Mouse (Mus musculus) limb, embryonic 15.5 days (tissue): Measurements from ENCODE around the gene Man2a1. TPM values are rescaled to one million over a fixed set of nuclear protein-coding genes. Genes with fewer than 3 reads are reported as not detected.

Experiments
- ATAC-seq: fragments of 200-750 bp; cut with Nextera tagmentation; 2 replicates; pipeline ENCODE4 v1.8.0; 2017; ENCODE audit warnings: low read depth, moderate TSS enrichment; ENCODE audit not compliant: insufficient number of reproducible peaks, low FRiP score, low TSS enrichment
- H3K27ac ChIP-seq: fragments of 300-500 bp; sonication (generic); 2 replicates; pipeline ENCODE4 v1.5.1; 2015; ENCODE audit warnings: moderate library complexity, mild to moderate bottlenecking, inconsistent platforms
- H3K27me3 ChIP-seq: fragments of 300-500 bp; sonication (generic); 2 replicates; pipeline ENCODE4 v1.6.1; 2015; ENCODE audit warnings: inconsistent platforms
- H3K36me3 ChIP-seq: fragments of 300-500 bp; sonication (generic); 2 replicates; pipeline ENCODE4 v1.6.1; 2015; ENCODE audit warnings: inconsistent platforms
- H3K4me1 ChIP-seq: fragments of 300-500 bp; sonication (generic); 2 replicates; pipeline ENCODE4 v1.6.1; 2015; ENCODE audit warnings: inconsistent platforms
- H3K4me2 ChIP-seq: fragments of 300-500 bp; sonication (generic); 2 replicates; pipeline ENCODE4 v1.6.1; 2015; ENCODE audit warnings: mild to moderate bottlenecking, inconsistent platforms
- H3K4me3 ChIP-seq: fragments of 300-500 bp; sonication (generic); 2 replicates; pipeline ENCODE4 v1.5.1; 2015; ENCODE audit warnings: mild to moderate bottlenecking, inconsistent platforms
- H3K9ac ChIP-seq: fragments of 300-500 bp; sonication (generic); 2 replicates; pipeline ENCODE4 v1.6.1; 2015; ENCODE audit warnings: inconsistent platforms
- H3K9me3 ChIP-seq: fragments of 300-500 bp; sonication (generic); 2 replicates; pipeline ENCODE4 v1.6.1; 2016; ENCODE audit warnings: inconsistent platforms
- WGBS: fragments of 180-500 bp; shearing (Covaris S2); methylation state at CpG from one replicate; pipeline ENCODE4 v1.1.7; 2015; 5-methylcytosine and 5-hydroxymethylcytosine counted together
- polyA plus RNA-seq: library from polyadenylated mRNA; unstranded; fragments of >200 nt; fragmentation: Nextera tagmentation; extraction: Ambion mirVana; gene quantifications from 2 replicates; pipeline ENCODE4 v1.2.1, GENCODE M21; 2015

Gene Man2a1
- polyA plus RNA-seq, 1 experiment from 2014 or later = 15.6 TPM

DNA sequence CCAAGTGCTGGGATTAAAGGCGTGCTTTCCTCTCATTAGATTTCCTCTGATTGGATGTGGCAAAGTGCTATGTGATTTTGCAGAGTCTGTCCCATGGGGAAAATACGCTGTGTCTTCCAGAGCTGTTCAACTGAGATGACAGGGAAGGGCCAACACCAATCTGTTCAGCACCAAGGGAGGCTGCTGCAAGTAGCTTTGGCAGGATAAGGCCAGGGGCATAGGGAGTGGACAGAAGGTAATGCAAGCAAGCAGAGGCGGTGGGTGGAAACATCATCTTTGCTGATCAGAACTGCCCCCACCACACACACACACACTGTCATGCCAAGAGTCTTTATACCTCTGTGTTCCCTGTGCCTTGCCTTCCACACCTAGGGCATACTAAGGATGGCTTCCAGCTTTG lies 124.7 kb downstream of the Man2a1 start:
- WGBS = 93% methylated on average over 3 of the region's 3 CpGs
- no peaks in the 10 kb centered on the region for H3K27me3 ChIP-seq
- peaks cover 29% of the 10 kb centered on the region for H3K36me3 ChIP-seq
- H3K4me2 ChIP-seq = no peak overlapping the region
- H3K4me1 ChIP-seq = no peaks in the 10 kb centered on the region
- no peak for ATAC-seq
- H3K4me3 ChIP-seq = no peak overlapping the region
- H3K27ac ChIP-seq = no peak overlapping the region
- no peak overlapping the region for H3K9ac ChIP-seq
- H3K9me3 ChIP-seq = no peaks in the 10 kb centered on the region

- no peak overlapping the region for H3K4me2 ChIP-seq
- no peak overlapping the region for H3K9ac ChIP-seq
- H3K27ac ChIP-seq = no peak overlapping the region
- H3K4me3 ChIP-seq = no peak overlapping the region
- WGBS = 92% methylated on average over 7 of the region's 7 CpGs
- peaks cover 29% of the 10 kb centered on the region for H3K36me3 ChIP-seq
- H3K4me1 ChIP-seq = no peaks in the 10 kb centered on the region
- no peaks in the 10 kb centered on the region for H3K27me3 ChIP-seq
- ATAC-seq = no peak
- no peaks in the 10 kb centered on the region for H3K9me3 ChIP-seq
These were observed 125.5 kb downstream of the Man2a1 start for GRCm38 (mm10) chr17:64726032-64726431.

- H3K27ac ChIP-seq = no peak overlapping the region
- peaks cover 40% of the 10 kb centered on the region for H3K36me3 ChIP-seq
- no peak overlapping the region for H3K9ac ChIP-seq
- H3K4me2 ChIP-seq = no peak overlapping the region
- no peak for ATAC-seq
- H3K9me3 ChIP-seq = no peaks in the 10 kb centered on the region
- 92% methylated on average over 4 of the region's 4 CpGs for WGBS
- no peak overlapping the region for H3K4me3 ChIP-seq
- no peaks in the 10 kb centered on the region for H3K4me1 ChIP-seq
- H3K27me3 ChIP-seq = no peaks in the 10 kb centered on the region
These were observed 135.0 kb downstream of the Man2a1 start for GRCm38 (mm10) chr17:64735492-64735891.

DNA sequence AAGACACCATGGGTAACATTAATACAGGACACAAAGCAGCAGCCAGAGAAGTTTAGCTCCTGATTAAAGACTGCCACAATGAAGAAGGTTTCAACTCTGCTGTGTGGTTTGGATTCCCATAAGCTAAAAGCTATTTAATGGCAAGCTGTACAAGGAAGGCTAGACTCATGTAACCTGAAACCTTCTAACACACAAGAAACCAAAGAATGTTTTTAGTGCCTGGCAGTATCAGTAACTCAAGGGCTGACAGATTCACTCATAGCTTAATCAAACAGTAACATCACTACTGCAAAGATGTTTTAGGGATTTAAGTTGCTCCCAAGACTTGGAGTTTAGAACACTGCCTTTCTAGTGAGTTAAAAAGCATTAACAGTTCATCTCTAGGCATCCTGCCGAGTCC lies 137.4 kb downstream of the Man2a1 start:
- Histone ChIP-seq H3K4me2 (no peak overlapping the region), H3K4me1 (peaks cover 5% of the 10 kb centered on the region; the same call in 1 of the 2 replicates), H3K27me3 (no peaks in the 10 kb centered on the region), H3K4me3 (no peak overlapping the region), H3K36me3 (peaks cover 52% of the 10 kb centered on the region), H3K9me3 (no peaks in the 10 kb centered on the region), H3K9ac (no peak overlapping the region), H3K27ac (no peak overlapping the region)
- ATAC-seq = no peak
- 76% methylated on average over 1 of the region's 1 CpGs for WGBS

GRCm38 (mm10) chr17:64739129-64739528 lies 138.6 kb downstream of the Man2a1 start:
- Histone ChIP-seq H3K9me3 (no peaks in the 10 kb centered on the region), H3K4me3 (no peak overlapping the region), H3K27me3 (no peaks in the 10 kb centered on the region), H3K36me3 (peaks cover 51% of the 10 kb centered on the region), H3K9ac (no peak overlapping the region), H3K4me1 (peaks cover 5% of the 10 kb centered on the region; the same call in 1 of the 2 replicates), H3K4me2 (no peak overlapping the region), H3K27ac (no peak overlapping the region)
- ATAC-seq = no peak
- WGBS = 89% methylated on average over 6 of the region's 6 CpGs

DNA sequence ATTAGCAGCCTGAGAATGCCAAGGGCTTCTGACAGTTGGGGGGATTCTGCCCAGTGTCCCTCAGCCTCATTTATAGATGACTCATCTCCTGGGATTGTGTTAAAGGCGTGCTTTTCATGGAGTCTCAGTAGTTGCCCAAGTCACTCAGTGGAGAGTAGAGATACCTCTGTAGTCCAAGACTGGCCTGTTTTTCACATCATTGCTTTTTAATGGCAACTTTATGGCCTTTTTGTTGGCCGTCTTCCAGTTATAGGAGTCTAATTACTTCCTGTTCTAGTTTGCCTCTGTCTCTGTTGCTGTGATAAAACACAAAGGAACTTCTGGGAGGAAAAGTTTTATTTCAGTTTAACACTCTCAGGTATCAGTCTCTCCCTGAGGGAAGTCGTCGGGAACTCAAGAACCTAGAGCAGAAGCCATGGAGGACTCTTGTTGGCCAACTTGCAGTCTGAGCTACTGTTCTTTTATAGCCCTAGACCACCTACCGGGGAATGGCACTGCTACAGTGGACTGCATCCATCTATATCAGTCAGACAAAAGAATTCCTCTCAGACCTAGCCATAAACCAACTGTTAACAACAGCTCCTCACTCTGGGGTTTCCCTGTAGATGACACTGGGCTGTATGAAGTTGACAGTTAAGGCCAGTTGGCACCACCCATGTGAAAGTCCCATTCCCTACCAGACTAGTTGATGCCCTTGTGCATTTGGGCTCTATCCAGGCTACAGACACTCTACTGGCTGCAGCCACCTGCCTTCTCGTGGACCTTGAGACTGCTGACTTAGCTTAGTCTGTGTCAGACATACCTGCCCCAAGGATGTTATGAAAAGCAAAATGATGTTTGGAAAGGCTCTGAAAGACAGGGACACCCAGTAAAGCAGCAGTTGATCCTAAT lies 142.4 kb downstream of the Man2a1 start:
- peaks cover 56% of the 10 kb centered on the region for H3K36me3 ChIP-seq

GRCm38 (mm10) chr17:64743606-64744300 lies 143.2 kb downstream of the Man2a1 start:
- Histone ChIP-seq H3K4me2 (no peak overlapping the region), H3K4me3 (no peak overlapping the region), H3K36me3 (peaks cover 48% of the 10 kb centered on the region), H3K9ac (no peak overlapping the region), H3K4me1 (peaks cover 5% of the 10 kb centered on the region; the same call in 1 of the 2 replicates), H3K27me3 (no peaks in the 10 kb centered on the region), H3K9me3 (no peaks in the 10 kb centered on the region), H3K27ac (no peak overlapping the region)
- 85% methylated on average over 13 of the region's 13 CpGs for WGBS
- ATAC-seq = no peak

More for the DNA sequence above, 142.4 kb downstream of the Man2a1 start:
- Histone ChIP-seq H3K4me2 (no peak overlapping the region), H3K27ac (no peak overlapping the region), H3K27me3 (no peaks in the 10 kb centered on the region), H3K4me1 (peaks cover 5% of the 10 kb centered on the region; the same call in 1 of the 2 replicates), H3K9ac (no peak overlapping the region), H3K9me3 (no peaks in the 10 kb centered on the region), H3K4me3 (no peak overlapping the region)
- ATAC-seq = no peak
- WGBS = 44% methylated on average over 6 of the region's 6 CpGs

GRCm38 (mm10) chr17:64746637-64747225 lies 146.2 kb downstream of the Man2a1 start:
- no peaks in the 10 kb centered on the region for H3K9me3 ChIP-seq
- no peak overlapping the region for H3K27ac ChIP-seq
- H3K4me1 ChIP-seq = peaks cover 5% of the 10 kb centered on the region; the same call in 1 of the 2 replicates
- no peaks in the 10 kb centered on the region for H3K27me3 ChIP-seq
- H3K4me3 ChIP-seq = no peak overlapping the region
- H3K36me3 ChIP-seq = peaks cover 39% of the 10 kb centered on the region
- no peak for ATAC-seq
- H3K4me2 ChIP-seq = no peak overlapping the region
- no peak overlapping the region for H3K9ac ChIP-seq
- 81% methylated on average over 8 of the region's 8 CpGs for WGBS

- no peak for ATAC-seq
- no peak overlapping the region for H3K9ac ChIP-seq
- no peaks in the 10 kb centered on the region for H3K27me3 ChIP-seq
- peak overlapping the region; percentile 8; the same call in 1 of the 2 replicates for H3K27ac ChIP-seq
- peaks cover 42% of the 10 kb centered on the region for H3K36me3 ChIP-seq
- H3K4me2 ChIP-seq = no peak overlapping the region
- H3K4me3 ChIP-seq = no peak overlapping the region
- 90% methylated on average over 5 of the region's 5 CpGs for WGBS
- peaks cover 4% of the 10 kb centered on the region; the same call in 1 of the 2 replicates for H3K4me1 ChIP-seq
- no peaks in the 10 kb centered on the region for H3K9me3 ChIP-seq
These were observed 146.9 kb downstream of the Man2a1 start for GRCm38 (mm10) chr17:64747461-64747860.

- no peaks in the 10 kb centered on the region for H3K27me3 ChIP-seq
- no peak overlapping the region for H3K4me2 ChIP-seq
- H3K4me3 ChIP-seq = no peak overlapping the region
- no peaks in the 10 kb centered on the region for H3K9me3 ChIP-seq
- WGBS = 72% methylated on average over 2 of the region's 2 CpGs
- H3K36me3 ChIP-seq = peaks cover 39% of the 10 kb centered on the region
- no peak for ATAC-seq
- no peaks in the 10 kb centered on the region for H3K4me1 ChIP-seq
- H3K27ac ChIP-seq = no peak overlapping the region
- H3K9ac ChIP-seq = no peak overlapping the region
These were observed 147.6 kb downstream of the Man2a1 start for GRCm38 (mm10) chr17:64748131-64748530.

- Histone ChIP-seq H3K27ac (no peak overlapping the region), H3K9me3 (no peaks in the 10 kb centered on the region), H3K9ac (no peak overlapping the region), H3K27me3 (no peaks in the 10 kb centered on the region), H3K4me3 (no peak overlapping the region), H3K36me3 (peaks cover 39% of the 10 kb centered on the region), H3K4me2 (no peak overlapping the region), H3K4me1 (no peaks in the 10 kb centered on the region)
- ATAC-seq = no peak
- 88% methylated on average over 1 of the region's 1 CpGs for WGBS
These were observed 148.6 kb downstream of the Man2a1 start for GRCm38 (mm10) chr17:64749146-64749545.

- Histone ChIP-seq H3K27ac (no peak overlapping the region), H3K36me3 (peaks cover 24% of the 10 kb centered on the region), H3K4me3 (no peak overlapping the region), H3K27me3 (no peaks in the 10 kb centered on the region), H3K4me1 (no peaks in the 10 kb centered on the region), H3K4me2 (no peak overlapping the region), H3K9me3 (no peaks in the 10 kb centered on the region), H3K9ac (no peak overlapping the region)
- 84% methylated on average over 5 of the region's 5 CpGs for WGBS
- no peak for ATAC-seq
These were observed 150.7 kb downstream of the Man2a1 start for GRCm38 (mm10) chr17:64751249-64751648.
